Mouse (Mus musculus) frontal cortex, postnatal 25 days (tissue): ENCODE data around the gene Rbmxl1.
"Not testable (repeated sequence)": the region's sequence is repeated elsewhere in the genome, so short reads cannot be mapped to it uniquely, and the experiment has no call there.

Source experiments
- DNase-seq, 2 experiments: peaks; one replicate each; pipeline ENCODE4 v3.0.0; 2022; ENCODE audit warnings: low spot score in 2 of 2

Gene Rbmxl1

DNA sequence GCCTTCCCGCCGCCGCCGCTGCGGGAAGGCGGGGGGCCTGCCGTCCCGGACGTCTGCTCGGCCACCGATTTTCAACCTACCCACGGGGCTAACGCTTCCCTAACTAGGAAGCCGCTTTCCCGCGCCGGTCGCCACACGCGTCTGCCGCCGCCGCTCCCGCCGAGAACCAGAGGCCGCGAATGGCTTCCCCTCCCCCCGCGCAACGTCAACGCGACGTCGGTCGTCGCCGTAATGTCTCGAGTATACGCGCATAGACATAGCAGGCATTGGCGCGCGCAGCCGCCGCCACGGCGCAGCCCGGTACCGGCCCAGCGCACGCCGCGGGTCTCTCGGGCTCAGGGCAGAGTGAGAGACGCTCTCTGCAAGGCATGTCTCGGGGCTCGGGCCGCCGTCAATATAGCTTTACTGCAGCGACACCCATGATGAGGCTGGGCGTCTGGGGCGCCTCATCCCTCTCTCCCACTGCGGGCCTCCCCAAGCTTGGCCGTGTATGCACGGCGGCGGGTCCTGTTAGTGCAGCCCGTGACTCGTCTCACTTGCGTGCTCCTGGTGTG is at the start of gene Rbmxl1:
Gene Rbmxl1 (minus strand): TSS at position 180 of the 554 bp plus-strand sequence.
- peak; percentile 86 to 89 for DNase-seq

GRCm38 (mm10) chr8:78556773-78557434 is 48.2 kb upstream of the Rbmxl1 start:
- no peak for DNase-seq

GRCm38 (mm10) chr8:78555817-78556216 is 47.1 kb upstream of the Rbmxl1 start:
- no peak for DNase-seq

- no peak for DNase-seq
Measured at GRCm38 (mm10) chr8:78550752-78551134, 42.0 kb upstream of the Rbmxl1 start.

- DNase-seq = no peak
Measured at GRCm38 (mm10) chr8:78549971-78550751, 41.5 kb upstream of the Rbmxl1 start.

DNA sequence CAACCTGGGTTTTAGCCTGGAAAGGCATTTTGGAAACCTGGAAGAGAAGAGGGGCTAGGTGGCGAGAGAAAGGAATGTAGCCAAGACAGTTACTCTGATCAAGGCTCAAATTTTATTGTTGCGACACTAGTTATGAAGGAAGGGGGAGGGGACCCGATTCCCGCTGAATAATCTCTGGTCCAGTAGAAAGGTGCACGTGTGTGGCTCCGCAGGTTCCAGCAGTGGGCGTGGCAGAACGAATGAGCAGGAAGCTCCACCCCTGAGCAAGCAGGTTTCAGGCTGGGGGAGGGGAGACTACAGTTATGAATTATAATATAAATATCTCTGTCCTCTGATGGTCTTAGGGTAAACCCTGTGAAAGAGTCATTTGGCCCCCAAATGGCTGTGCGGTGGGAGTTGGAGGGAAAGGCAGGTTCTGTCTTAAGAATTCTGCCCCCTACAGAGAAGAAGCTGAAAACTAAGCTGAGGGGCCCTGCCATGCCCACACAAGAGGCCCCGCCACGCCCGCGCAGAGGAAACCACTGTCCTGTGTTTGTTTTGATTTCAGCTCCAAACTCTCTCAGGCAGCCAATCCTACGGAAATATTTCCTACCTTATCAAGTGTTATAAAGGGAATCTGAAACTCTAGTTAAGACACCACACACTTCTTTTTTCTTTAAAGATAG is 36.6 kb upstream of the Rbmxl1 start:
- DNase-seq = not testable (repeated sequence)

- no peak for DNase-seq
Measured at GRCm38 (mm10) chr8:78544545-78544944, 35.8 kb upstream of the Rbmxl1 start.

- DNase-seq = no peak
Measured at GRCm38 (mm10) chr8:78543621-78544020, 34.9 kb upstream of the Rbmxl1 start.

- DNase-seq = not testable (repeated sequence)
Measured at GRCm38 (mm10) chr8:78542670-78543069, 34.0 kb upstream of the Rbmxl1 start.

- no peak for DNase-seq
Measured at GRCm38 (mm10) chr8:78537795-78538194, 29.1 kb upstream of the Rbmxl1 start.

GRCm38 (mm10) chr8:78536716-78537115 is 28.0 kb upstream of the Rbmxl1 start:
- DNase-seq = no peak

- DNase-seq = no peak
Measured at GRCm38 (mm10) chr8:78533981-78534380, 25.3 kb upstream of the Rbmxl1 start.

DNA sequence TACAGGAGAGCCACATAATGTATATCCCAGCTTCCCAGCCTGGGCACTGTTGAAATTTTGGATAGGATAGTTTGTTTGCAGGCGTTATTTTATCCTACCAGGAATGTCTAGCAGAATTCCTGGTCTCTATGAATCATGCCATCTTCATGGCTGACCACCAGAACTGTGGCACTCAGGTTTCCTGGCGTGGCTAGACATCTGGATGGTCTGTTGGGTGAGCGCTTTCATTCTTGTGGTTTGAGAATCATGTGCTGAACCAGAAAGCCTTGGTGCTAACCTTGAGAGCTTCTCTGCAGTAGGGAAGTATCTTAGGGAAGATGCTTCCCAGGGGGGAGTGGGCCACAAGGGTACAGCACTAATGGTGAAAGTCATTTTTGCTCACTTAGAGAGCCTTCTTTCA is 6.4 kb upstream of the Rbmxl1 start:
- DNase-seq = no peak

GRCm38 (mm10) chr8:78514706-78515105 is 6.0 kb upstream of the Rbmxl1 start:
- DNase-seq = no peak

DNA sequence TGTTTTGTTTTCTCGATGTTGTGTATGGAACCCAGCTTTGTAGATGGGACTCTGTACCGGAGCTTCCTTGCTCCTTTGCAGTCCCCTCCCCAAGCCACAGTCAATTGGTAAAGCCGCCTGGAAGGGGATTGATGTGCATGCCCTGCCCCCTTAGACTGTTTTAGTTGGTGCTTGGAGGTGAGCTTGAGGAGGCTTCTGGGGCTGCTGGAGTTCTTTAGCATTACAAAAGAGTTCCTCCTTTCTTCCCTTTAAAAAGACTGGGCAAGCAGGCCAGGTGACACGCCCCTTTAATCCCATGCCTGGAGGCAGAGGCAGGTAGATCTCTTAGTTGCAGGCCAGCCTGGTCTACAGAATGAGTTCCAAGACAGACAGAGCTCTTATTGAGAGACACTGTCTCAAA is 4.4 kb upstream of the Rbmxl1 start:
- no peak for DNase-seq

- DNase-seq = no peak
Measured at GRCm38 (mm10) chr8:78510926-78511325, 2.2 kb upstream of the Rbmxl1 start.

- no peak for DNase-seq
Measured at GRCm38 (mm10) chr8:78510094-78510493, 1.4 kb upstream of the Rbmxl1 start.

GRCm38 (mm10) chr8:78509273-78510031 is 754 bp upstream of the Rbmxl1 start, which contains the start of gene Slc10a7:
TSS of gene Slc10a7 (plus strand) at chr8:78509346.
- peak; percentile 74 to 83 for DNase-seq

DNA sequence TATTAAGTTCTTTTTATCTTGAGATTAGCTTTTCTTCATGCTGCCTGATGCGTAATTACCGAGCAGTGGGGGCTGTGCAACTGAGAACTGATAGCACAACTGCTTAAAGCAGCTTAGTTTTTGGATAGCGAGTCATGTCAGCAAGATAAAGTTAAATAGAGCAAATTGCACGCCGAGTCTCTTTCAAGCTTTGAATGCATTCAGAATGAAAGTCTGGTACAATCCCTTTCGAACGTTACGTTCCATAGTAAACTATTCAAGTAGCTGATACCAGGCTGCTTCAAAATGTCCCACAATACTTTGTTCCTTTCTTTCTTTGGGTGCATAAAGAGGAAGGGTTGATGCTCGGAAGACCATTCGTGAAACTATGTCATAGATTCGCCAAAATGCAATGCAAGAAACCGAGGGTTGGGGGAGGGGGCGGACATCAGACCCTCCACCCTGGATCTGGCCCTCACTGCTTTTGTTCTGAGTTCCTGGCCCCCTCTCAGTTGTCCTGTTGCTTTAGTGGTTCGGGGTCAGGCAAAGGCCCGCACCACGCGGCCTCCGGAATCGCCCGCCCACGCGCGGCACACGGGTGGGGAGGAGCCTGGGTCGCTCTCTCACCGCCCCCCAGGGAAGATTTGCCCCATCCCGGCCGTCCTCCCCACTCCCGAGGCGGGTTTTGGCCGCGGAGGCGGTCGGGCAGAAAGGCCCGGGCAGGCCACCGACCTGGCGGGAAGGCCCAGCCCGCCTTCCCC is 549 bp downstream of the Rbmxl1 start:
- peak; percentile 27 to 30 for DNase-seq

GRCm38 (mm10) chr8:78502706-78503105 is 6.0 kb downstream of the Rbmxl1 start:
- DNase-seq = no peak

DNA sequence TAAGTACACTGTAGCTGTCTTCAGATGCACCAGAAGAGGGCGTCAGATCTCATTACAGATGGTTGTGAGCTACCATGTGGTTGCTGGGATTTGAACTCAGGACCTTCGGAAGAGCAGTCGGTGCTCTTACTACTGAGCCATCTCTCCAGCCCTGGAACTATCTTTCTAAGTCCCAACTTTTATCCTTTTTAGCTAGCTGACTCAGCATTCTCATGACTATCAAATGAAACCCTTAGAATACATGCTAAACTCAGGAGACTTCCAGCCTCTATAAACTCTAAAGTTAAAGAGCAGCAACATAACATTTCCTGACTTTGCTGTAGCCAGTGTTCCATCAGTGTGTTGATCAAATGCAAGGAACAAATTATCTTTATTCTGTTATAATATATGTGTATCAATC is 12.4 kb downstream of the Rbmxl1 start:
- not testable (repeated sequence) for DNase-seq
